Mouse (Mus musculus): ENCODE data around the gene Rgl3. TPM values are rescaled to one million over a fixed set of nuclear protein-coding genes. Genes with fewer than 3 reads are reported as not detected.

Gene Rgl3
- polyA plus RNA-seq, 1 experiment from 2014 or later: 0.34 TPM

DNA sequence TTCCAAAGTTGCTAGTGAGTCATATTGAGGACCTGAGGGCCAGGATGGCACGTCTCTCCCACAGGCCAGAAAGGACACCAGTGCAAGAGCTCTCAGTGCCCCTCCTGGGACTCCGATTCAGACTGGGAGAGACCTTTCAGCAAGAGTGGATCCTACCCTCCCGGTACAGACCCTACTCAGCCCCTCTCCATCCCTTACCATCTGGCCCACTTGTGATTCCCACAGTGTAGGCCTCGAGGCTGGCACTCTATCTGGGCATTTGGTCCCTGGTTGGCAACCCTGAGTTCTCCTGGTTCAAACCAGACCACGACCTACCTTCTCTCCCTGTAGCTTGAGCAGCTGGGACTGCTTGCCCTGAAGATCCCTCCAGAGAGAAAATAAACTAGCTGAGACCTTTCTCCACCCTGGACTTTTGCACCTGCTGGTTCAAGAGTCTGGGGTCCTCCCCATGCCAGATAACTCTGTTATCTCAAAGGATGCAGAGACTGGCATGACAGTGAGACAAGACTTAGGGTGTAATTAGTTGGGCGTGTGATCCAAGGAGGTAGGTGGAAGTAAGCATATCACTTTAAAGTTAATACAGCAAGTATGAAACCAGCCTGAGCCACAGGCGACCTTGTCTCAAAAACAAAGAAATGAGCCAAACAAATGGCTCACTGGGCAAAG is 53.6 kb downstream of the Rgl3 start:
- H3K36me3 ChIP-seq (ENCODE audit: control insufficient read depth, insufficient read depth, low read length): no peaks in the 10 kb centered on the region
- no peak overlapping the region for H3K4me3 ChIP-seq (ENCODE audit: low read depth, low read length)
- H3K27ac ChIP-seq (ENCODE audit: low read depth, low read length): no peak overlapping the region
- no peak overlapping the region for H3K4me2 ChIP-seq
- 72% methylated on average over 7 of the region's 7 CpGs for WGBS
- H3K27me3 ChIP-seq (replicated peaks; ENCODE audit: control insufficient read depth, insufficient read depth, low read length): no peaks in the 10 kb centered on the region
- ATAC-seq (replicated peaks; ENCODE audit: low FRiP score) (no peak), DNase-seq (ENCODE audit: low spot score) (no peak)
- no peak overlapping the region for H3K9ac ChIP-seq (ENCODE audit: low read depth, low read length)
- peaks cover 27% of the 10 kb centered on the region for H3K4me1 ChIP-seq (replicated peaks; ENCODE audit: control insufficient read depth, insufficient read depth, low read length)
- H3K9me3 ChIP-seq (ENCODE audit: control insufficient read depth, low read length): no peaks in the 10 kb centered on the region

DNA sequence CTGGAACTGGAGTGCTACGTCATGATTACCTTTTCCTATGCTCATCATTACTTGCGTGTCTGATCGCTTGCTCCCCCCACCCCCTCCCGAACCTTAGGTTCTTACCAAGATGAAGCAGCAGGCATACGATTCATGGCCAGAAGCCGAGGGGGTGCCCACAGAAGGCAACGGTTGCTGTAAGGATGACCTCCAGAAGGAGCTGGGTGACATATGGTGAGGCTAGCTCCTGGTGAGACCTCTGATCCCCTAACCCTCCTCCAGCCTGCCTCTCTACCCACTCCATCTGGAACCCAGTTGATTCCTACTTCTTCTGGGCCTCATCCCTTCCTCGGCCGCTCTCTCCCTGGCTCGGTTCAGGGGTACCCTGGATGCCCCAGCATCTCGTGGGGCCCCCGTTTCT is 55.2 kb downstream of the Rgl3 start:
- no peaks in the 10 kb centered on the region for H3K27me3 ChIP-seq (replicated peaks; ENCODE audit: control insufficient read depth, insufficient read depth, low read length)
- no peak for ATAC-seq (replicated peaks; ENCODE audit: low FRiP score)
- H3K4me2 ChIP-seq: no peak overlapping the region
- no peak overlapping the region for H3K27ac ChIP-seq (ENCODE audit: low read depth, low read length)
- peaks cover 27% of the 10 kb centered on the region for H3K4me1 ChIP-seq (replicated peaks; ENCODE audit: control insufficient read depth, insufficient read depth, low read length)
- H3K9ac ChIP-seq (ENCODE audit: low read depth, low read length): no peak overlapping the region
- no peaks in the 10 kb centered on the region for H3K9me3 ChIP-seq (ENCODE audit: control insufficient read depth, low read length)
- WGBS: 83% methylated on average over 12 of the region's 12 CpGs
- no peaks in the 10 kb centered on the region for H3K36me3 ChIP-seq (ENCODE audit: control insufficient read depth, insufficient read depth, low read length)
- H3K4me3 ChIP-seq (ENCODE audit: low read depth, low read length): no peak overlapping the region
- DNase-seq (ENCODE audit: low spot score): no peak

DNA sequence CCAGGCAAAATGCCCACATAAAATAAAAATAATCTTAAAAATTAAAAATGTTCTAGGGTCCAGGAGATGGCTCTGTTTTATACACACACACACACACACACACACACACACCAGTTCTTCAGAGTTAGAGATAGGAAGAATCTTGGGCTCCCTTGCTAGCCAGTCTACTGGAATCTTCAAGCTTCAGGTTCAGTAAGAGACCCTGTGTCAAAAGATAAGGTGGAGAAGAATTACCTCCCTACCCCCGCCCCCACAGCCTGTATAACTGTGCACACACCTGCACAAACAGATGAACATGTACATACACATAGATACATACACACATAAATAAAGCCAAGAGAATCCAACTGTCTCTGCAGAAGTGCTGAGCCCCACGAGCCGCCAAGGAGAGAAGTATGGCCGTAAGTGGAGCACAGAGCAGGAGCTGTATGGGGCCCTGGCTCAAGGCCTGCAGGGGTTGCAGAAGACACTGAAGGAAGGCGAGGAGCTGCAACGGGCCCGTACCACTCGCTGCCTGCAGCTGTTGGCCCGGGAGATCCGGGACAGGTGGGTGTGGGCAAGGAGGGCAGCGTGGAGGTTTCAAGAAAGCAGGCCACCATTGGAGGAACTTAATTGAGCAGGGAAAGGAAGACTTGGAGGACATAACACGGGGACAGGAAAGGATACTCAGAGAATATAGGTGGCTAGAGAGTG is 56.7 kb downstream of the Rgl3 start:
- no peaks in the 10 kb centered on the region for H3K9me3 ChIP-seq (ENCODE audit: control insufficient read depth, low read length)
- peak overlapping the region; percentile 20; the same call in 1 of the 2 replicates for H3K4me2 ChIP-seq
- no peak overlapping the region for H3K27ac ChIP-seq (ENCODE audit: low read depth, low read length)
- no peaks in the 10 kb centered on the region for H3K36me3 ChIP-seq (ENCODE audit: control insufficient read depth, insufficient read depth, low read length)
- no peaks in the 10 kb centered on the region for H3K27me3 ChIP-seq (replicated peaks; ENCODE audit: control insufficient read depth, insufficient read depth, low read length)
- DNase-seq (ENCODE audit: low spot score) (no peak), ATAC-seq (replicated peaks; ENCODE audit: low FRiP score) (no peak)
- H3K4me1 ChIP-seq (replicated peaks; ENCODE audit: control insufficient read depth, insufficient read depth, low read length): peaks cover 27% of the 10 kb centered on the region
- H3K4me3 ChIP-seq (ENCODE audit: low read depth, low read length): no peak overlapping the region
- H3K9ac ChIP-seq (ENCODE audit: low read depth, low read length): no peak overlapping the region
- WGBS: 56% methylated on average over 12 of the region's 12 CpGs

DNA sequence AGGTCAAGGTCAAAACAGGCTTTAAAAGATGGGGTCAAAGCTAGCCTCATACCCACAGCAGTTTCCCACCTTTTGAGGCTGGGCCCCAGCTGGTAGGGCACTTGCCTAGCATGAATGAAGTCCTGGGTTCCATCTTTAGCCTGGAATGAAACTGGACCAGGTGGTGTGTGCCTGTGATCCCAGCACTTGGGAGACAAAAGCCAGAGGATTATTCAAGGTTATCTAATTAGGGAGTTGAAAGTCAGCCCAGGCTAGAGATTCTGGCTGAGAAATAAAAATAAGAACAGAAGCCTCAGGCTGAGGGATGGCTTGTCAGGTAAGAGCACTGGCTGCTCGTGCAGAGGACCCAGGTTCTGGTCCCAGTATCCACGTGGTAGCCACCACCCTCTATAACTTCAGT is 57.2 kb downstream of the Rgl3 start:
- peaks cover 27% of the 10 kb centered on the region for H3K4me1 ChIP-seq (replicated peaks; ENCODE audit: control insufficient read depth, insufficient read depth, low read length)
- H3K4me2 ChIP-seq: no peak overlapping the region
- DNase-seq (ENCODE audit: low spot score) (no peak), ATAC-seq (replicated peaks; ENCODE audit: low FRiP score) (no peak)
- H3K9me3 ChIP-seq (ENCODE audit: control insufficient read depth, low read length): no peaks in the 10 kb centered on the region
- WGBS: 46% methylated on average over 2 of the region's 2 CpGs
- no peak overlapping the region for H3K9ac ChIP-seq (ENCODE audit: low read depth, low read length)
- H3K27ac ChIP-seq (ENCODE audit: low read depth, low read length): no peak overlapping the region
- no peaks in the 10 kb centered on the region for H3K36me3 ChIP-seq (ENCODE audit: control insufficient read depth, insufficient read depth, low read length)
- H3K4me3 ChIP-seq (ENCODE audit: low read depth, low read length): no peak overlapping the region
- no peaks in the 10 kb centered on the region for H3K27me3 ChIP-seq (replicated peaks; ENCODE audit: control insufficient read depth, insufficient read depth, low read length)

DNA sequence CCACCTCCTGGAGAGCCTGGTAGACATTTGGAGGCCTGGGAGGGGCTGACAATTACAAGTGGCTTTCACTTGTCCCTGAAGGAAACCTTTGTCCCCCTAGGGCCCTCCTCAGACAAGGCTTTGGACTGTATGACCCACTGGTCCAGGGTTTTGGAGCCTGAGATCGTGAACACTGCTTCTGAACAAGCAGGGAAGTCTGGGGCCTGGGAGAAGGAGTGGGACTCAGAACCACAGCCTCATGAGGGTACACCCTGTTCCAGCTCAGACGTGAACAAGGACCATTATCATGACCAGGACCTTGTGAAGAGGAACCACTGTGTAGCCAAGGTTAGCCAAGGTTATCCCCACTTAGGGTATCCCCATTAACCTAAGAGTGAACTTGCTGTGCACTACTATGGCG is 60.0 kb downstream of the Rgl3 start:
- Histone ChIP-seq H3K36me3 (ENCODE audit: control insufficient read depth, insufficient read depth, low read length) (no peaks in the 10 kb centered on the region), H3K4me1 (replicated peaks; ENCODE audit: control insufficient read depth, insufficient read depth, low read length) (peaks cover 30% of the 10 kb centered on the region), H3K27me3 (replicated peaks; ENCODE audit: control insufficient read depth, insufficient read depth, low read length) (no peaks in the 10 kb centered on the region), H3K4me3 (ENCODE audit: low read depth, low read length) (no peak overlapping the region), H3K9me3 (ENCODE audit: control insufficient read depth, low read length) (no peaks in the 10 kb centered on the region), H3K27ac (ENCODE audit: low read depth, low read length) (no peak overlapping the region), H3K9ac (ENCODE audit: low read depth, low read length) (no peak overlapping the region), H3K4me2 (no peak overlapping the region)
- ATAC-seq (replicated peaks; ENCODE audit: low FRiP score) (no peak), DNase-seq (ENCODE audit: low spot score) (no peak)
- 74% methylated on average over 3 of the region's 3 CpGs for WGBS

DNA sequence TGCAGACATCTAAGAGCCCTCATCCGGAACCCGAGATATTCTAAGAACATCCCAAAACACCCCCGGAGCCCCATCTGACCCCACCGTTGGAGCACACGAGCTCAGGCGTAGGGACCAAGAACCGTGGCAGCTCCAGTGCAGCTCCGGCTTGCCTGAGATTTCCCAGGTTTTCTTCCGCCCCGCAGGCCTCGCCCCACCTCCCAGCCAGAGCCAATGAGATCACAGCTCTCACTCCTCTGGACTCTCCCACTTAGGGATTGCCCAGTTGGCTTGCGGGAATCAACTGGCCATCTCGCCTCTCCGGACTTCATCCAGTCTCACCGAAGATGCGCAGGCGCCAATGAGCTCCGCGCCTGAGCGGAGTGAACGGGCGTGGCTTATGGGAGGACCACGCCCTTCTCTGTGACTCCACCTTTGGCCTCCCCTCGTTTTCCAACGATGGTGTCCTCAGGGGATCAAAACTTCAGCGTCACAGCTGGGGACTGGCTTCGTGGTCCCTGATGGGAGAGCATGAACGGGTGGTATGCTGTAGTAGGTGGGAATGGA is 62.0 kb downstream of the Rgl3 start, which contains the start of the genes Ccdc159 and Tmem205:
TSS of gene Ccdc159 (plus strand) at position 264 of the 546 bp plus-strand sequence.
TSS of gene Tmem205 (minus strand) at position 349 of the 546 bp plus-strand sequence.
- Histone ChIP-seq H3K4me1 (replicated peaks; ENCODE audit: control insufficient read depth, insufficient read depth, low read length) (peaks cover 22% of the 10 kb centered on the region), H3K9me3 (ENCODE audit: control insufficient read depth, low read length) (no peaks in the 10 kb centered on the region), H3K27me3 (replicated peaks; ENCODE audit: control insufficient read depth, insufficient read depth, low read length) (no peaks in the 10 kb centered on the region), H3K4me3 (ENCODE audit: low read depth, low read length) (peak within 1 kb of the TSS; percentile 56), H3K4me2 (peak within 1 kb of the TSS; percentile 68), H3K36me3 (ENCODE audit: control insufficient read depth, insufficient read depth, low read length) (no peaks in the 10 kb centered on the region), H3K27ac (ENCODE audit: low read depth, low read length) (no peak within 1 kb of the TSS), H3K9ac (ENCODE audit: low read depth, low read length) (peak within 1 kb of the TSS; percentile 63)
- under 1% methylated on average over 28 of the region's 28 CpGs for WGBS
- peak; percentile 83 for ATAC-seq (replicated peaks; ENCODE audit: low FRiP score)
- peak; percentile 83 for DNase-seq (ENCODE audit: low spot score)

DNA sequence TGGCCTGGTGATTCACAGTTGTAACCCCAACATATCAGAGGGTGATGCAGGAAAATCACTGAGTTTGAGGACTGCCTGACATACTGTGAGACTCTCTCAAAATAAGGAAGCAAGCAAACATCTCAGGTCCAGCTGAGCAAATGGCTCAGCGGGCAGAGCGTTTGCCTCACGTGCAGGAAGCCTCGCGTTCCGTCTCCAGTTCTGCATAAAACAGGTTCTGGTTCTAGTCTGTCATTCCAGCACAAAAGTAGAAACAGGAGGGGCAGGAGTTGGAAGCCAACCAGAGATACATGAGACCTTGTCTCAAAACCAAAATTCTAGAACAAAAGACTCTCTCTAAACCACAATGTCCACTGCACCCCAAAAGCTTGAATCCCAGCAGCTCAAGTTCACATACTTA is 62.5 kb downstream of the Rgl3 start:
- WGBS: 3% methylated on average over 6 of the region's 6 CpGs
- Histone ChIP-seq H3K9me3 (ENCODE audit: control insufficient read depth, low read length) (no peaks in the 10 kb centered on the region), H3K4me2 (peak overlapping the region; percentile 68), H3K4me1 (replicated peaks; ENCODE audit: control insufficient read depth, insufficient read depth, low read length) (peaks cover 18% of the 10 kb centered on the region), H3K9ac (ENCODE audit: low read depth, low read length) (peak overlapping the region; percentile 63), H3K27me3 (replicated peaks; ENCODE audit: control insufficient read depth, insufficient read depth, low read length) (no peaks in the 10 kb centered on the region), H3K4me3 (ENCODE audit: low read depth, low read length) (peak overlapping the region; percentile 56), H3K27ac (ENCODE audit: low read depth, low read length) (no peak overlapping the region), H3K36me3 (ENCODE audit: control insufficient read depth, insufficient read depth, low read length) (no peaks in the 10 kb centered on the region)
- ATAC-seq (replicated peaks; ENCODE audit: low FRiP score) (no peak), DNase-seq (ENCODE audit: low spot score) (no peak)

DNA sequence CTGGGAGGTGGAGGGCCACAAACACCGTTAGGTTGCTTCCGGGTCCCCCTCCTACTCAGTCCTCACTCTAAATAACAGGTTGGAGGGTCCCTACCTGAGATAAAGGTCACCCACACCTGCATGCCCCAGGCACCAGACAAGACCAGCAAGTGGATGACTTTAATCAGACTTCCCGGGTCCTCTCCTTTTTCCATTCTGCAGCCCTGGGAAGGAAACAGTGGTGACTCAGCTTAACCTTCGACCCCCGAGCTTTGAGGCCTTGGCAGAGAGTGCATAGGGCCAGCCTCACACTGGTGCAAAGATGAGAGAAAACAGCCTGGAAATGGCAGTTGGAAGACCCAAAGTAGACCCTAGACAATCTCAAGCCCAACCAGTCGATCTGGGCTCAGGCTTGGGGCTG is 63.1 kb downstream of the Rgl3 start:
- H3K27ac ChIP-seq (ENCODE audit: low read depth, low read length): no peak overlapping the region
- peak overlapping the region; percentile 56; the same call in 1 of the 2 replicates for H3K4me3 ChIP-seq (ENCODE audit: low read depth, low read length)
- peak overlapping the region; percentile 68 for H3K4me2 ChIP-seq
- 66% methylated on average over 6 of the region's 6 CpGs for WGBS
- DNase-seq (ENCODE audit: low spot score) (no peak), ATAC-seq (replicated peaks; ENCODE audit: low FRiP score) (no peak)
- H3K36me3 ChIP-seq (ENCODE audit: control insufficient read depth, insufficient read depth, low read length): no peaks in the 10 kb centered on the region
- H3K27me3 ChIP-seq (replicated peaks; ENCODE audit: control insufficient read depth, insufficient read depth, low read length): no peaks in the 10 kb centered on the region
- H3K4me1 ChIP-seq (replicated peaks; ENCODE audit: control insufficient read depth, insufficient read depth, low read length): peaks cover 14% of the 10 kb centered on the region
- H3K9ac ChIP-seq (ENCODE audit: low read depth, low read length): no peak overlapping the region
- no peaks in the 10 kb centered on the region for H3K9me3 ChIP-seq (ENCODE audit: control insufficient read depth, low read length)

All from liver, embryonic 11.5 days (tissue).